ENCODE assay signal across 10 mouse cellular contexts in the genomic region with DNA sequence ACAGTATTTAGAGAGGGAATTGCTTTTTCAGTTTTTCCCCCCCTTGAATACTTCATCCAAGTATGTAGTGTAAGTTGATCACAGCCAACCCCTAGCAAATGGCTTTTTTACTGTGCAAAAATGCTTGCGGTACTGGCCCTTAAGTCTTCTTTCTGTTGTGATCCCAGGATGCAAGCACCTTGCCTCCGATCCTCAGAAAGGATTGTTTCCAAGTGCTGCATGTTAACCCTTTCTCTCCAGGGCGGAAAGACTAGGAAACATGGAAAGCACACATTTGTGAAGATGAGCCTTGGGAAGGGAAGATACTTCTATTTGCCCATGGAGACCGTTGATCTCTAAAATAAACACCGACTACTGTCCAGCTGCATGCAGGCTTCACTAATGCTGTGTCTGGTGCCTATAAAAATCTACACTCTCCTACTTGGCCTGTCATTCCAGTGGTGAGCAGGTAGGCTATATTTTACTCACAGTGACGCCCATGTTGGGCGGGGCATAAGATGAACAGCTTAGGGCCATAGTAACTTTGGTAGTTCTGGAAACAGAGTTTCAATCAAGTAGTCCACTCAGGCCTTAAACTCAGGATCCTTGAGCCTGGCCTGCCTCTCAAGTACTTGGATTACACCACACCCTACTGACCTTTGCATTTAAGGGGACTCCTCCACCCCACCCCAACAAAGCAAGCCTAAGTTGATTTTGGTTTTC. TPM values are rescaled to one million over a fixed set of nuclear protein-coding genes. Genes with fewer than 3 reads are reported as not detected.
DNase-seq lines count a peak whose midpoint lies in the region; ATAC-seq lines count a peak whose summit lies in the region.
"Had no signal": no experiment of that assay in that cellular context is flagged by ENCODE, and none has a peak within 500 bp of the region (broad histone marks: within the 10 kb centered on the region; RNA-seq: fewer than 3 reads in every experiment).

No protein-coding gene starts in this region.

- peak overlapping the region; percentile 71 for H3K27ac ChIP-seq in heart, embryonic 16.5 days (ENCODE audit: low read length)
- 0 out of 2 replicates have a peak overlapping the region, but pooled peaks have one; percentile 17 for H3K27ac ChIP-seq in embryonic facial prominence, embryonic 11.5 days (replicated peaks; ENCODE audit: low read depth, low read length)
- H3K27ac ChIP-seq in intestine, embryonic 16.5 days (ENCODE audit: low read length): no peak overlapping the region
- H3K27ac ChIP-seq in midbrain, embryonic 15.5 days: peak overlapping the region; percentile 89

- peaks cover 13% of the 10 kb centered on the region for H3K4me1 ChIP-seq in heart, embryonic 16.5 days (ENCODE audit: control insufficient read depth, insufficient read depth, low read length)
- H3K4me1 ChIP-seq in embryonic facial prominence, embryonic 11.5 days (ENCODE audit: control insufficient read depth, insufficient read depth, low read length): no peaks in the 10 kb centered on the region
- peaks cover 7% of the 10 kb centered on the region for H3K4me1 ChIP-seq in intestine, embryonic 16.5 days (ENCODE audit: control insufficient read depth, insufficient read depth, low read length)
- peaks cover 21% of the 10 kb centered on the region for H3K4me1 ChIP-seq in midbrain, embryonic 15.5 days

- 35% methylated on average over 7 of the region's 7 CpGs for WGBS in heart, embryonic 16.5 days
- 28% methylated on average over 7 of the region's 7 CpGs for WGBS in embryonic facial prominence, embryonic 11.5 days
- 15% methylated on average over 7 of the region's 7 CpGs for WGBS in intestine, embryonic 16.5 days
- 17% methylated on average over 7 of the region's 7 CpGs for WGBS in midbrain, embryonic 15.5 days

- 0 out of 2 replicates have a peak, but pooled peaks cover 5% of the 10 kb centered on the region for H3K36me3 ChIP-seq in heart, embryonic 16.5 days (ENCODE audit: control insufficient read depth, insufficient read depth)
- H3K36me3 ChIP-seq in embryonic facial prominence, embryonic 11.5 days (replicated peaks; ENCODE audit: control insufficient read depth, insufficient read depth, low read depth, low read length): no peaks in the 10 kb centered on the region; the same call in 1 of the 2 replicates
- no peaks in the 10 kb centered on the region for H3K36me3 ChIP-seq in intestine, embryonic 16.5 days (ENCODE audit: control insufficient read depth, insufficient read depth, low read length)
- no peaks in the 10 kb centered on the region for H3K36me3 ChIP-seq in midbrain, embryonic 15.5 days (replicated peaks)

- no peaks in the 10 kb centered on the region for H3K9me3 ChIP-seq in heart, embryonic 16.5 days (replicated peaks; ENCODE audit: control insufficient read depth, low read length)
- no peaks in the 10 kb centered on the region; the same call in 1 of the 2 replicates for H3K9me3 ChIP-seq in embryonic facial prominence, embryonic 11.5 days (replicated peaks; ENCODE audit: control insufficient read depth, low read length)
- H3K9me3 ChIP-seq in intestine, embryonic 16.5 days (ENCODE audit: control insufficient read depth, low read length): no peaks in the 10 kb centered on the region
- H3K9me3 ChIP-seq in midbrain, embryonic 15.5 days: no peaks in the 10 kb centered on the region
- H3K9me3 ChIP-seq: megakaryocyte, embryonic 14.5 days had no signal

- no peaks in the 10 kb centered on the region for H3K27me3 ChIP-seq in heart, embryonic 16.5 days (ENCODE audit: control insufficient read depth, insufficient read depth, low read length)
- H3K27me3 ChIP-seq in embryonic facial prominence, embryonic 11.5 days (ENCODE audit: control insufficient read depth, insufficient read depth, low read length): no peaks in the 10 kb centered on the region
- no peaks in the 10 kb centered on the region for H3K27me3 ChIP-seq in intestine, embryonic 16.5 days (replicated peaks; ENCODE audit: control insufficient read depth, insufficient read depth, low read length)
- H3K27me3 ChIP-seq in midbrain, embryonic 15.5 days (replicated peaks): no peaks in the 10 kb centered on the region
- H3K27me3 ChIP-seq: CH12.LX had no signal

- H3K4me2 ChIP-seq in heart, embryonic 16.5 days (ENCODE audit: low read depth, low read length): peak overlapping the region; percentile 73
- peak overlapping the region; percentile 38 for H3K4me2 ChIP-seq in embryonic facial prominence, embryonic 11.5 days (ENCODE audit: low read depth, low read length)
- peak overlapping the region; percentile 55 for H3K4me2 ChIP-seq in intestine, embryonic 16.5 days (ENCODE audit: low read depth, low read length)
- H3K4me2 ChIP-seq in midbrain, embryonic 15.5 days: peak overlapping the region; percentile 83

- DNase-seq in heart, adult 18-20 months: no peak
- peak; percentile 43 for DNase-seq in embryonic facial prominence, embryonic 11.5 days (ENCODE audit: low spot score)

- peak overlapping the region; percentile 64; the same call in 1 of the 2 replicates for H3K9ac ChIP-seq in heart, embryonic 16.5 days (ENCODE audit: low read length)
- H3K9ac ChIP-seq in embryonic facial prominence, embryonic 11.5 days (replicated peaks; ENCODE audit: low read length): peak overlapping the region; percentile 48
- H3K9ac ChIP-seq in intestine, embryonic 16.5 days (ENCODE audit: low read depth, low read length): no peak overlapping the region
- peak overlapping the region; percentile 57 for H3K9ac ChIP-seq in midbrain, embryonic 15.5 days

- ATAC-seq in heart, embryonic 16.5 days (replicated peaks; ENCODE audit: extremely low read depth, insufficient read depth, low FRiP score): no peak
- ATAC-seq in embryonic facial prominence, embryonic 11.5 days (replicated peaks; ENCODE audit: insufficient number of reproducible peaks, low FRiP score, low TSS enrichment, low read depth): no peak
- peak; percentile 27; the same call in 1 of the 2 replicates for ATAC-seq in intestine, embryonic 16.5 days
- ATAC-seq in midbrain, embryonic 15.5 days (replicated peaks): no peak
- ATAC-seq in CD4-positive, CD25-positive, alpha-beta regulatory T cell, adult 4 months: no peak
- ATAC-seq in granulocyte monocyte progenitor cell, adult 5-6 weeks (replicated peaks; ENCODE audit: poor library complexity, severe bottlenecking): no peak
- no peak for ATAC-seq in cerebellum, adult (ENCODE audit: insufficient number of reproducible peaks, low FRiP score, low TSS enrichment)

- peak overlapping the region; percentile 46 for H3K4me3 ChIP-seq in heart, embryonic 16.5 days (ENCODE audit: low read length)
- H3K4me3 ChIP-seq in embryonic facial prominence, embryonic 11.5 days (ENCODE audit: low read depth, low read length): peak overlapping the region; percentile 50; the same call in 1 of the 2 replicates
- H3K4me3 ChIP-seq in intestine, embryonic 16.5 days (ENCODE audit: low read length): no peak overlapping the region
- peak overlapping the region; percentile 96 for H3K4me3 ChIP-seq in midbrain, embryonic 15.5 days

RNA-seq across cellular contexts. Expression of a gene that starts 5.6 kb away (rescaled TPM):
- polyA plus RNA-seq in heart, embryonic 16.5 days (2015; fragmentation: Nextera tagmentation; extraction: Ambion mirVana): 34.6 and 34.9 TPM in 2 replicates
- total RNA-seq in heart, adult 18-20 months (2021): 10 to 100 TPM in 1 of 2 experiments, 1 to 10 TPM in 1; 7.8 to 12.7 TPM
- 111 and 126 TPM in 2 replicates for polyA plus RNA-seq in embryonic facial prominence, embryonic 11.5 days (2014; fragmentation: Nextera tagmentation; extraction: Ambion mirVana)
- 7.8 and 13.6 TPM in 2 replicates for polyA plus RNA-seq in intestine, embryonic 16.5 days (2015; fragmentation: Nextera tagmentation; extraction: Ambion mirVana)
- polyA plus RNA-seq in midbrain, embryonic 15.5 days (2015; fragmentation: Nextera tagmentation; extraction: Ambion mirVana): 197 and 207 TPM in 2 replicates
- polyA plus RNA-seq in CD4-positive, CD25-positive, alpha-beta regulatory T cell, adult 4 months (2017; shearing (Covaris generic)): under 1 TPM; 0.18 to 0.82 TPM
- total RNA-seq in granulocyte monocyte progenitor cell, adult 5-6 weeks (2014; fragmentation: Nextera tagmentation): 25.7 and 31.6 TPM in 2 replicates
- 38.6 and 41.5 TPM in 2 replicates for total RNA-seq in granulocyte monocyte progenitor cell, adult 5-6 weeks (2017)
- total RNA-seq: CH12.LX had no signal
